Mouse (Mus musculus): ENCODE measurements around the gene Cacna1a. TPM values are rescaled to one million over a fixed set of nuclear protein-coding genes. Genes with fewer than 3 reads are reported as not detected.
"Not testable (repeated sequence)": the region's sequence is repeated elsewhere in the genome, so short reads cannot be mapped to it uniquely, and the experiment has no call there.

Gene Cacna1a
- total and polyA plus RNA-seq, 2 experiments from 2014 or later, result 4.2 to 8.6 TPM

- WGBS, result 48% methylated on average over 22 of the region's 22 CpGs
- Histone ChIP-seq H3K27me3 (ENCODE audit: control insufficient read depth, insufficient read depth, low read length) (peaks cover 9% of the 10 kb centered on the region; the same call in 1 of the 2 replicates), H3K27ac (ENCODE audit: low read depth) (no peak overlapping the region), H3K9ac (replicated peaks; ENCODE audit: low read depth, low read length) (no peak overlapping the region), H3K4me3 (ENCODE audit: low read depth, low read length) (no peak overlapping the region), H3K9me3 (replicated peaks; ENCODE audit: control insufficient read depth, low read length) (no peaks in the 10 kb centered on the region), H3K4me2 (ENCODE audit: low read depth, low read length) (no peak overlapping the region), H3K4me1 (ENCODE audit: control insufficient read depth, insufficient read depth) (no peaks in the 10 kb centered on the region), H3K36me3 (replicated peaks; ENCODE audit: control insufficient read depth, insufficient read depth, low read length) (no peaks in the 10 kb centered on the region)
- ATAC-seq (ENCODE audit: insufficient read depth, low read depth), result no peak
- no peak for DNase-seq (ENCODE audit: low spot score)
- no peak for TF ChIP-seq EP300 (IDR thresholded peaks at IDR 0.05; ENCODE audit: low read depth)
- TF ChIP-seq CTCF (IDR thresholded peaks at IDR 0.05; ENCODE audit: low read depth), result no peak
Measured at GRCm38 (mm10) chr8:84615666-84616485, 227.6 kb downstream of the Cacna1a start.

GRCm38 (mm10) chr8:84617005-84617404 is 228.8 kb downstream of the Cacna1a start:
- Histone ChIP-seq H3K4me1 (ENCODE audit: control insufficient read depth, insufficient read depth) (no peaks in the 10 kb centered on the region), H3K9me3 (replicated peaks; ENCODE audit: control insufficient read depth, low read length) (no peaks in the 10 kb centered on the region), H3K27ac (ENCODE audit: low read depth) (no peak overlapping the region), H3K4me2 (ENCODE audit: low read depth, low read length) (no peak overlapping the region), H3K4me3 (ENCODE audit: low read depth, low read length) (no peak overlapping the region), H3K9ac (replicated peaks; ENCODE audit: low read depth, low read length) (no peak overlapping the region), H3K36me3 (replicated peaks; ENCODE audit: control insufficient read depth, insufficient read depth, low read length) (no peaks in the 10 kb centered on the region), H3K27me3 (ENCODE audit: control insufficient read depth, insufficient read depth, low read length) (peaks cover 9% of the 10 kb centered on the region; the same call in 1 of the 2 replicates)
- ATAC-seq (ENCODE audit: insufficient read depth, low read depth) (no peak), DNase-seq (ENCODE audit: low spot score) (no peak)
- TF ChIP-seq CTCF (IDR thresholded peaks at IDR 0.05; ENCODE audit: low read depth), result no peak
- TF ChIP-seq EP300 (IDR thresholded peaks at IDR 0.05; ENCODE audit: low read depth), result no peak
- 40% methylated on average over 22 of the region's 22 CpGs for WGBS

- H3K9me3 ChIP-seq (replicated peaks; ENCODE audit: control insufficient read depth, low read length), result no peaks in the 10 kb centered on the region
- 0 out of 2 replicates have a peak, but pooled peaks cover 4% of the 10 kb centered on the region for H3K27me3 ChIP-seq (ENCODE audit: control insufficient read depth, insufficient read depth, low read length)
- no peaks in the 10 kb centered on the region for H3K4me1 ChIP-seq (ENCODE audit: control insufficient read depth, insufficient read depth)
- H3K27ac ChIP-seq (ENCODE audit: low read depth), result no peak overlapping the region
- no peak for DNase-seq (ENCODE audit: low spot score)
- no peak for TF ChIP-seq CTCF (IDR thresholded peaks at IDR 0.05; ENCODE audit: low read depth)
- H3K4me3 ChIP-seq (ENCODE audit: low read depth, low read length), result no peak overlapping the region
- H3K9ac ChIP-seq (replicated peaks; ENCODE audit: low read depth, low read length), result no peak overlapping the region
- WGBS, result 72% methylated on average over 8 of the region's 8 CpGs
- H3K4me2 ChIP-seq (ENCODE audit: low read depth, low read length), result no peak overlapping the region
- no peak for ATAC-seq (ENCODE audit: insufficient read depth, low read depth)
- no peaks in the 10 kb centered on the region for H3K36me3 ChIP-seq (replicated peaks; ENCODE audit: control insufficient read depth, insufficient read depth, low read length)
Measured at GRCm38 (mm10) chr8:84621102-84621625, 232.9 kb downstream of the Cacna1a start.

GRCm38 (mm10) chr8:84623425-84623824 is 235.2 kb downstream of the Cacna1a start:
- not testable (repeated sequence) for H3K27ac ChIP-seq (ENCODE audit: low read depth); H3K27me3 ChIP-seq (ENCODE audit: control insufficient read depth, insufficient read depth, low read length); H3K4me1 ChIP-seq (ENCODE audit: control insufficient read depth, insufficient read depth); H3K9me3 ChIP-seq (replicated peaks; ENCODE audit: control insufficient read depth, low read length); DNase-seq (ENCODE audit: low spot score); H3K4me2 ChIP-seq (ENCODE audit: low read depth, low read length); H3K4me3 ChIP-seq (ENCODE audit: low read depth, low read length); H3K36me3 ChIP-seq (replicated peaks; ENCODE audit: control insufficient read depth, insufficient read depth, low read length); H3K9ac ChIP-seq (replicated peaks; ENCODE audit: low read depth, low read length); ATAC-seq (ENCODE audit: insufficient read depth, low read depth)
- 76% methylated on average over 4 of the region's 4 CpGs for WGBS

- Histone ChIP-seq H3K9ac (replicated peaks; ENCODE audit: low read depth, low read length) (no peak overlapping the region), H3K9me3 (replicated peaks; ENCODE audit: control insufficient read depth, low read length) (no peaks in the 10 kb centered on the region), H3K36me3 (replicated peaks; ENCODE audit: control insufficient read depth, insufficient read depth, low read length) (no peaks in the 10 kb centered on the region), H3K4me3 (ENCODE audit: low read depth, low read length) (no peak overlapping the region), H3K4me2 (ENCODE audit: low read depth, low read length) (no peak overlapping the region), H3K4me1 (ENCODE audit: control insufficient read depth, insufficient read depth) (no peaks in the 10 kb centered on the region), H3K27me3 (ENCODE audit: control insufficient read depth, insufficient read depth, low read length) (no peaks in the 10 kb centered on the region), H3K27ac (ENCODE audit: low read depth) (no peak overlapping the region)
- ATAC-seq (ENCODE audit: insufficient read depth, low read depth) (no peak), DNase-seq (ENCODE audit: low spot score) (no peak)
- TF ChIP-seq CTCF (IDR thresholded peaks at IDR 0.05; ENCODE audit: low read depth) (no peak), EP300 (IDR thresholded peaks at IDR 0.05; ENCODE audit: low read depth) (no peak)
- 72% methylated on average over 11 of the region's 11 CpGs for WGBS
Measured at GRCm38 (mm10) chr8:84629586-84629985, 241.3 kb downstream of the Cacna1a start.
